Mouse (Mus musculus) embryonic facial prominence, embryonic 12.5 days (tissue): ENCODE measurements around the gene Epb41l5. TPM values are rescaled to one million over a fixed set of nuclear protein-coding genes. Genes with fewer than 3 reads are reported as not detected.

Experiments
- ATAC-seq: fragments of 200-750 bp; cut with Nextera tagmentation; 2 replicates; pipeline ENCODE4 v1.8.0; 2017; ENCODE audit not compliant: insufficient number of reproducible peaks, insufficient read depth, low FRiP score, low TSS enrichment
- H3K27ac ChIP-seq: fragments of 300-500 bp; sonication (generic); 2 replicates; pipeline ENCODE4 v1.5.1; 2016; ENCODE audit warnings: mild to moderate bottlenecking
- H3K27me3 ChIP-seq: fragments of 300-500 bp; sonication (generic); 2 replicates; pipeline ENCODE4 v1.6.1; 2016; ENCODE audit warnings: mild to moderate bottlenecking, moderate library complexity
- H3K36me3 ChIP-seq: fragments of 300-500 bp; sonication (generic); 2 replicates; pipeline ENCODE4 v1.6.1; 2016; ENCODE audit warnings: mild to moderate bottlenecking
- H3K4me1 ChIP-seq: fragments of 300-500 bp; sonication (generic); 2 replicates; pipeline ENCODE4 v1.6.1; 2016
- H3K4me2 ChIP-seq: fragments of 300-500 bp; sonication (generic); replicated peaks from 2 replicates; pipeline ENCODE4 v1.6.1; 2016; ENCODE audit warnings: mild to moderate bottlenecking, moderate library complexity
- H3K4me3 ChIP-seq: fragments of 300-500 bp; sonication (generic); 2 replicates; pipeline ENCODE4 v1.5.1; 2016; ENCODE audit warnings: mild to moderate bottlenecking
- H3K9ac ChIP-seq: fragments of 300-500 bp; sonication (generic); 2 replicates; pipeline ENCODE4 v1.6.1; 2016; ENCODE audit warnings: mild to moderate bottlenecking, moderate library complexity
- H3K9me3 ChIP-seq: fragments of 300-500 bp; sonication (generic); 2 replicates; pipeline ENCODE4 v1.6.1; 2016; ENCODE audit warnings: mild to moderate bottlenecking, moderate library complexity
- WGBS: fragments of 180-500 bp; shearing (Covaris S2); methylation state at CpG from one replicate; pipeline ENCODE4 v1.1.7; 2016; 5-methylcytosine and 5-hydroxymethylcytosine counted together
- polyA plus RNA-seq: library from polyadenylated mRNA; unstranded; fragments of >200 nt; fragmentation: Nextera tagmentation; extraction: Ambion mirVana; gene quantifications from 2 replicates; pipeline ENCODE4 v1.2.1, GENCODE M21; 2016

Epb41l5 gene
- polyA plus RNA-seq, 1 experiment from 2014 or later, result 19.7 TPM

- H3K4me1 ChIP-seq, result peaks cover under 1% of the 10 kb centered on the region
- 79% methylated on average over 5 of the region's 5 CpGs for WGBS
These were observed 151.3 kb downstream of the Epb41l5 start for GRCm38 (mm10) chr1:119497346-119498004.

GRCm38 (mm10) chr1:119495396-119495775, 153.4 kb downstream of the Epb41l5 start:
- H3K36me3 ChIP-seq, result 0 out of 2 replicates have a peak, but pooled peaks cover under 1% of the 10 kb centered on the region
- H3K9me3 ChIP-seq, result no peaks in the 10 kb centered on the region
- 87% methylated on average over 6 of the region's 6 CpGs for WGBS
- H3K4me3 ChIP-seq, result no peak overlapping the region
- no peak overlapping the region for H3K27ac ChIP-seq
- peaks cover 17% of the 10 kb centered on the region for H3K4me1 ChIP-seq
- no peak for ATAC-seq
- H3K4me2 ChIP-seq, result no peak overlapping the region
- no peaks in the 10 kb centered on the region for H3K27me3 ChIP-seq
- no peak overlapping the region for H3K9ac ChIP-seq

More at GRCm38 (mm10) chr1:119497346-119498004, 151.3 kb downstream of the Epb41l5 start:
- no peak for ATAC-seq
- H3K27ac ChIP-seq, result no peak overlapping the region
- H3K4me3 ChIP-seq, result no peak overlapping the region
- H3K4me2 ChIP-seq, result no peak overlapping the region
- no peaks in the 10 kb centered on the region for H3K27me3 ChIP-seq
- H3K9me3 ChIP-seq, result 0 out of 2 replicates have a peak, but pooled peaks cover 3% of the 10 kb centered on the region
- H3K9ac ChIP-seq, result no peak overlapping the region
- H3K36me3 ChIP-seq, result peaks cover 5% of the 10 kb centered on the region; the same call in 1 of the 2 replicates

Other genes with a start within 250 kb of the Epb41l5 start
- 0.37 and 0.43 TPM in 2 replicates for gene Inhbb, start 226.8 kb downstream of the Epb41l5 start, polyA plus RNA-seq
- gene Ralb, start 144.2 kb downstream of the Epb41l5 start, polyA plus RNA-seq, result 128 and 131 TPM in 2 replicates
- gene Tmem185b, start 122.8 kb downstream of the Epb41l5 start, polyA plus RNA-seq, result 26.0 and 27.2 TPM in 2 replicates
- 8.4 and 9.2 TPM in 2 replicates for gene Ptpn4, start 188.6 kb upstream of the Epb41l5 start, polyA plus RNA-seq